Comparison of ENCODE assay signal across 9 mouse cellular contexts in genomic region chr15:37041214-37041613, GRCm38 (mm10). TPM values are rescaled to one million over a fixed set of nuclear protein-coding genes. Genes with fewer than 3 reads are reported as not detected.
DNase-seq lines count a peak whose midpoint lies in the region; ATAC-seq and TF ChIP-seq lines count a peak whose summit lies in the region.
"Had no signal": no experiment of that assay in that cellular context is flagged by ENCODE, and none has a peak within 500 bp of the region (broad histone marks: within the 10 kb centered on the region; RNA-seq: fewer than 3 reads in every experiment).

No protein-coding gene starts in this region.

- ATAC-seq in liver, embryonic 11.5 days (replicated peaks; ENCODE audit: low FRiP score): no peak
- no peak for ATAC-seq in intestine, postnatal 0 days
- no peak for ATAC-seq in midbrain, embryonic 11.5 days (ENCODE audit: low FRiP score)

- H3K4me2 ChIP-seq in liver, embryonic 11.5 days: no peak overlapping the region
- H3K4me2 ChIP-seq in intestine, postnatal 0 days (replicated peaks; ENCODE audit: low read depth): no peak overlapping the region
- no peak overlapping the region for H3K4me2 ChIP-seq in midbrain, embryonic 11.5 days

- H3K4me1 ChIP-seq in liver, adult 2 months (ENCODE audit: control insufficient read depth, insufficient read depth, low read length): peaks cover 3% of the 10 kb centered on the region; the same call in 1 of the 2 replicates
- no peaks in the 10 kb centered on the region for H3K4me1 ChIP-seq in liver, embryonic 11.5 days (replicated peaks; ENCODE audit: control insufficient read depth, insufficient read depth, low read length)
- H3K4me1 ChIP-seq in intestine, postnatal 0 days (replicated peaks; ENCODE audit: control insufficient read depth, insufficient read depth, low read length): no peaks in the 10 kb centered on the region
- H3K4me1 ChIP-seq in midbrain, embryonic 11.5 days (ENCODE audit: control insufficient read depth, insufficient read depth, low read length): 0 out of 2 replicates have a peak, but pooled peaks cover 2% of the 10 kb centered on the region

- H3K27ac ChIP-seq in liver, adult 2 months (replicated peaks; ENCODE audit: insufficient read depth, low read depth, low read length): no peak overlapping the region
- H3K27ac ChIP-seq in liver, embryonic 11.5 days (ENCODE audit: low read depth, low read length): no peak overlapping the region
- H3K27ac ChIP-seq in intestine, postnatal 0 days (ENCODE audit: low read depth, low read length): no peak overlapping the region
- H3K27ac ChIP-seq in midbrain, embryonic 11.5 days (ENCODE audit: low read depth, low read length): no peak overlapping the region

- H3K36me3 ChIP-seq in liver, adult 2 months (ENCODE audit: control insufficient read depth, insufficient read depth, low read length): no peaks in the 10 kb centered on the region
- no peaks in the 10 kb centered on the region for H3K36me3 ChIP-seq in liver, embryonic 11.5 days (ENCODE audit: control insufficient read depth, insufficient read depth, low read length)
- no peaks in the 10 kb centered on the region for H3K36me3 ChIP-seq in intestine, postnatal 0 days (ENCODE audit: control insufficient read depth, insufficient read depth)
- no peaks in the 10 kb centered on the region for H3K36me3 ChIP-seq in midbrain, embryonic 11.5 days (ENCODE audit: control insufficient read depth, insufficient read depth, low read length)

- TF ChIP-seq CTCF in liver, adult 2 months (IDR thresholded peaks at IDR 0.05; ENCODE audit: low read depth, low read length): 0 out of 2 replicates have a peak, but pooled peaks have one; percentile 14
- no peak for TF ChIP-seq CTCF in intestine, postnatal 0 days (IDR thresholded peaks at IDR 0.05; ENCODE audit: low read depth)

- DNase-seq in adrenal gland, adult 8-10 months: peak; percentile 9
- no peak for DNase-seq in adrenal gland, adult 18-20 months (ENCODE audit: low spot score in 2 of 2)
- DNase-seq in liver, adult 2 months (ENCODE audit: extremely low read depth, low read depth, low spot score): peak; percentile 84
- DNase-seq in liver, embryonic 11.5 days (ENCODE audit: low spot score): no peak
- peak; percentile 20 to 62 for DNase-seq in gastrocnemius, adult 8-10 months (ENCODE audit: low spot score in 2 of 2)
- peak; percentile 33 to 45 for DNase-seq in left cerebral cortex, postnatal 36 days (ENCODE audit: low spot score in 2 of 2)
- DNase-seq in midbrain, embryonic 11.5 days (ENCODE audit: low spot score, missing footprints): no peak

- WGBS in liver, adult 2 months: 25% methylated on average over 5 of the region's 5 CpGs
- WGBS in liver, embryonic 11.5 days: 83% methylated on average over 5 of the region's 5 CpGs
- WGBS in intestine, postnatal 0 days: 86% methylated on average over 5 of the region's 5 CpGs
- WGBS in midbrain, embryonic 11.5 days: 95% methylated on average over 5 of the region's 5 CpGs

- no peak overlapping the region for H3K4me3 ChIP-seq in liver, adult 2 months (ENCODE audit: insufficient read depth, low read depth, low read length)
- H3K4me3 ChIP-seq in liver, embryonic 11.5 days (ENCODE audit: low read depth, low read length): no peak overlapping the region
- H3K4me3 ChIP-seq in intestine, postnatal 0 days (ENCODE audit: low read depth, low read length): no peak overlapping the region
- no peak overlapping the region for H3K4me3 ChIP-seq in midbrain, embryonic 11.5 days (ENCODE audit: low read depth, low read length)
- H3K4me3 ChIP-seq: erythroblast, embryonic 14.5 days had no signal

- H3K79me2 ChIP-seq in liver, adult 2 months (ENCODE audit: control insufficient read depth, insufficient read depth, low read length): no peaks in the 10 kb centered on the region

- intact Hi-C loops in left cerebral cortex, postnatal 36 days (cut with DNase I): no loop called here

- H3K9ac ChIP-seq in liver, adult 2 months (ENCODE audit: low read depth, low read length): no peak overlapping the region
- H3K9ac ChIP-seq in liver, embryonic 11.5 days (ENCODE audit: low read depth, low read length): no peak overlapping the region
- no peak overlapping the region for H3K9ac ChIP-seq in intestine, postnatal 0 days (ENCODE audit: low read depth, low read length)
- no peak overlapping the region for H3K9ac ChIP-seq in midbrain, embryonic 11.5 days (ENCODE audit: low read length)

- no peaks in the 10 kb centered on the region for H3K9me3 ChIP-seq in liver, embryonic 11.5 days (ENCODE audit: control insufficient read depth, low read length)
- no peaks in the 10 kb centered on the region for H3K9me3 ChIP-seq in intestine, postnatal 0 days (ENCODE audit: control insufficient read depth)
- H3K9me3 ChIP-seq in midbrain, embryonic 11.5 days (ENCODE audit: control insufficient read depth, low read length): no peaks in the 10 kb centered on the region

- H3K27me3 ChIP-seq in liver, adult 2 months (ENCODE audit: control insufficient read depth, insufficient read depth, low read length): no peaks in the 10 kb centered on the region
- H3K27me3 ChIP-seq in liver, embryonic 11.5 days (replicated peaks; ENCODE audit: control insufficient read depth, insufficient read depth, low read length): no peaks in the 10 kb centered on the region
- H3K27me3 ChIP-seq in intestine, postnatal 0 days (replicated peaks; ENCODE audit: control insufficient read depth, insufficient read depth, low read length): no peaks in the 10 kb centered on the region
- no peaks in the 10 kb centered on the region for H3K27me3 ChIP-seq in midbrain, embryonic 11.5 days (ENCODE audit: control insufficient read depth, insufficient read depth, low read length)

- TF ChIP-seq POLR2A in liver, adult 2 months (IDR thresholded peaks at IDR 0.05; ENCODE audit: extremely low read depth, insufficient read depth, low read length): no peak

RNA-seq across cellular contexts. Expression of gene Zfp706, which starts 33.6 kb away (rescaled TPM):
- 100 to 1,000 TPM; 172 to 234 (median 209) TPM for total RNA-seq in adrenal gland, adult 8-10 months (2022)
- total RNA-seq in adrenal gland, adult 18-20 months (2021): 100 to 1,000 TPM; 188 to 240 TPM
- total RNA-seq in liver, adult 2 months (2014; rRNA removed): 22.5 and 25.0 TPM in 2 replicates
- polyA plus RNA-seq in liver, adult 2 months (2012; rRNA removed): 22.5 and 23.0 TPM in 2 replicates
- polyA plus RNA-seq in liver, embryonic 11.5 days (2014; fragmentation: Nextera tagmentation; extraction: Ambion mirVana): 419 and 426 TPM in 2 replicates
- total RNA-seq in gastrocnemius, adult 8-10 months (2022): 100 to 1,000 TPM; 111 to 117 (median 113) TPM
- 100 to 1,000 TPM; 222 TPM for total RNA-seq in left cerebral cortex, postnatal 36 days (2021)
- 609 and 618 TPM in 2 replicates for polyA plus RNA-seq in intestine, postnatal 0 days (2015; fragmentation: Nextera tagmentation; extraction: Ambion mirVana)
- polyA plus RNA-seq in midbrain, embryonic 11.5 days (2014; fragmentation: Nextera tagmentation; extraction: Ambion mirVana): 423 and 440 TPM in 2 replicates

Comparison
In these comparisons a context has a peak if more than half of its experiments do, and no peak if none do; other contexts are left out.
1. DNase-seq: peak in adrenal gland, adult 8-10 months (single experiment), liver, adult 2 months (single experiment), gastrocnemius, adult 8-10 months (2 of 2) and left cerebral cortex, postnatal 36 days (2 of 2); none in adrenal gland, adult 18-20 months (0 of 2), liver, embryonic 11.5 days (single experiment) and midbrain, embryonic 11.5 days (single experiment).